Mouse (Mus musculus) olfactory bulb, adult 2 months (tissue): ENCODE results near the gene Fam189a1.

Source experiments
- CTCF ChIP-seq: fragments of 200-500 bp; IDR thresholded peaks from 2 replicates; pipeline ENCODE4 v1.5.1; 2012; ENCODE audit warnings: low read depth, mild to moderate bottlenecking, low read length, moderate library complexity; ENCODE audit not compliant: insufficient read depth
- POLR2A ChIP-seq: fragments of 200-500 bp; IDR thresholded peaks from 2 replicates; pipeline ENCODE4 v1.6.1; 2012; ENCODE audit warnings: mild to moderate bottlenecking, low read depth, low read length, moderate library complexity; ENCODE audit not compliant: insufficient read depth

DNA sequence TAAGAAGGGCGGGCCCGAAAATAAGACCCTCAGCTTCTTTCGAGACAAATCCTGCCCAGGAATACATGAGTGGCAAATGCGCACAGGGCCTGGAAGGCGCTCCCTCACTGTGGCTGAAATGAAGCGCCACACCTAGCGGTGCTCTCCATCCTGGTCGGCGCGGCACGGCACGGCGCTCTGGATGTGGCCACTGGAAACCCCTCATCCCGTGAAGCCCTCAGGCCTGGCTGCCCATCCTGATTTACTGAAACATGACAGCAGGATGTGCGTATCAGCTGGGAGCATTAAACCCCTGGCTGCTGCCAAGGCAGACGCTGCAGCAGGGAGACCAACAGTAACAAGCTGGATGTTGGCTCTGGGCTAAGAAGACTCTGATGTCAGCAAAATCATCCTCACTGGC is 126.4 kb downstream of the Fam189a1 start:
- TF ChIP-seq CTCF (no peak), POLR2A (no peak)
